Mouse (Mus musculus) megakaryocyte, adult 5-6 weeks (primary cell): ENCODE results near the gene Olfr13. TPM values are rescaled to one million over a fixed set of nuclear protein-coding genes. Genes with fewer than 3 reads are reported as not detected.
"Not testable (repeated sequence)": the region's sequence is repeated elsewhere in the genome, so short reads cannot be mapped to it uniquely, and the experiment has no call there.

Experiments
- ATAC-seq: 2 replicates; pipeline ENCODE4 v1.8.0; 2016; ENCODE audit warnings: mild to moderate bottlenecking, inconsistent platforms; ENCODE audit not compliant: poor library complexity, severe bottlenecking
- total RNA-seq, 2 experiments: library from RNA; stranded (forward) in 1 of 2; stranded (reverse) in 1 of 2; fragments of 153-499, 151-499 nt in 1 of 2; fragments of 221-1000, 200-1000 nt in 1 of 2; gene quantifications; 2 replicates each; pipeline versions ENCODE4 v1.2.3 to v1.2.4; 2015 to 2017

The Olfr13 gene
- total RNA-seq (2015), result not detected in 2 replicates
- total RNA-seq (2017), result 0.40 TPM in 1 of 2 replicates, not detected in the other

GRCm38 (mm10) chr6:43171840-43172239 lies at the start of gene Olfr13:
Olfr13 (plus strand) TSS chr6:43172140.
- no peak for ATAC-seq

- ATAC-seq, result not testable (repeated sequence)
These were observed 25.7 kb upstream of the Olfr13 start, which contains the start of gene Olfr237-ps1 for GRCm38 (mm10) chr6:43146267-43146666. Olfr237-ps1 (plus strand) TSS chr6:43146567.

GRCm38 (mm10) chr6:43159502-43159901 lies 12.4 kb upstream of the Olfr13 start:
- no peak for ATAC-seq

GRCm38 (mm10) chr6:43162982-43163381 lies 9.0 kb upstream of the Olfr13 start, which contains the start of gene Olfr437:
Olfr437 (plus strand) TSS chr6:43163282.
- ATAC-seq, result no peak

GRCm38 (mm10) chr6:43167246-43167645 lies 4.7 kb upstream of the Olfr13 start:
- ATAC-seq, result no peak

- ATAC-seq, result no peak
These were observed 6.2 kb downstream of the Olfr13 start for GRCm38 (mm10) chr6:43178129-43178528.

- no peak for ATAC-seq
These were observed 6.9 kb downstream of the Olfr13 start for GRCm38 (mm10) chr6:43178584-43179501.

GRCm38 (mm10) chr6:43190986-43191385 lies 19.0 kb downstream of the Olfr13 start:
- ATAC-seq, result no peak

GRCm38 (mm10) chr6:43196781-43197180 lies 24.8 kb downstream of the Olfr13 start, which contains the start of gene Olfr435:
Olfr435 (plus strand) TSS chr6:43197146.
- no peak for ATAC-seq

- no peak for ATAC-seq
These were observed 26.2 kb downstream of the Olfr13 start for GRCm38 (mm10) chr6:43198094-43198493.

- no peak for ATAC-seq
These were observed 30.8 kb downstream of the Olfr13 start for GRCm38 (mm10) chr6:43202786-43203185.

- ATAC-seq, result no peak
These were observed 33.4 kb downstream of the Olfr13 start for GRCm38 (mm10) chr6:43205355-43205754.

- ATAC-seq, result not testable (repeated sequence)
These were observed 40.9 kb downstream of the Olfr13 start, which contains the start of gene Olfr434 for GRCm38 (mm10) chr6:43212873-43213272. Olfr434 (plus strand) TSS chr6:43213021.

Other genes starting within 250 kb of the Olfr13 start
- gene Olfr444, start 223.1 kb upstream of the Olfr13 start, total RNA-seq (2015), result not detected in 2 replicates
- not detected in 2 replicates for gene Olfr444, start 223.1 kb upstream of the Olfr13 start, total RNA-seq (2017)
- gene Olfr441, start 65.8 kb upstream of the Olfr13 start, total RNA-seq (2015), result not detected in 2 replicates
- not detected in 2 replicates for gene Olfr441, start 65.8 kb upstream of the Olfr13 start, total RNA-seq (2017)
- gene Olfr237-ps1, start 25.6 kb upstream of the Olfr13 start, total RNA-seq (2015), result not detected in 2 replicates
- gene Olfr237-ps1, start 25.6 kb upstream of the Olfr13 start, total RNA-seq (2017), result not detected in 2 replicates
- not detected in 2 replicates for gene Olfr437, start 8.9 kb upstream of the Olfr13 start, total RNA-seq (2015)
- gene Olfr437, start 8.9 kb upstream of the Olfr13 start, total RNA-seq (2017), result not detected in 2 replicates
- not detected in 2 replicates for gene Olfr435, start 25.0 kb downstream of the Olfr13 start, total RNA-seq (2015)
- gene Olfr435, start 25.0 kb downstream of the Olfr13 start, total RNA-seq (2017), result not detected in 2 replicates
- gene Olfr434, start 40.9 kb downstream of the Olfr13 start, total RNA-seq (2015), result not detected in 2 replicates
- gene Olfr434, start 40.9 kb downstream of the Olfr13 start, total RNA-seq (2017), result not detected in 2 replicates
- not detected in 2 replicates for gene Olfr47, start 59.4 kb downstream of the Olfr13 start, total RNA-seq (2015)
- gene Olfr47, start 59.4 kb downstream of the Olfr13 start, total RNA-seq (2017), result not detected in 2 replicates
- gene Arhgef5, start 93.4 kb downstream of the Olfr13 start, total RNA-seq (2015), result 0.18 and 0.40 TPM in 2 replicates
- 0.24 and 0.33 TPM in 2 replicates for gene Arhgef5, start 93.4 kb downstream of the Olfr13 start, total RNA-seq (2017)
- gene Nobox, start 137.4 kb downstream of the Olfr13 start, total RNA-seq (2015), result not detected in 2 replicates
- not detected in 2 replicates for gene Nobox, start 137.4 kb downstream of the Olfr13 start, total RNA-seq (2017)